Mouse (Mus musculus) kidney, adult 2 months (tissue): ENCODE measurements around the gene Khdc1a.

Source experiments
- CTCF ChIP-seq: fragments of 200-500 bp; conservative IDR thresholded peaks from 2 replicates; pipeline ENCODE4 v1.5.1; 2011; ENCODE audit warnings: low read depth, mild to moderate bottlenecking, control low read depth, low read length, moderate library complexity, mixed read lengths; ENCODE audit not compliant: insufficient read depth, insufficient read length
- POLR2A ChIP-seq: fragments of 200-500 bp; IDR thresholded peaks from one replicate; pipeline ENCODE4 v1.6.1; 2011; ENCODE audit warnings: low read depth, low read length, control low read depth

DNA sequence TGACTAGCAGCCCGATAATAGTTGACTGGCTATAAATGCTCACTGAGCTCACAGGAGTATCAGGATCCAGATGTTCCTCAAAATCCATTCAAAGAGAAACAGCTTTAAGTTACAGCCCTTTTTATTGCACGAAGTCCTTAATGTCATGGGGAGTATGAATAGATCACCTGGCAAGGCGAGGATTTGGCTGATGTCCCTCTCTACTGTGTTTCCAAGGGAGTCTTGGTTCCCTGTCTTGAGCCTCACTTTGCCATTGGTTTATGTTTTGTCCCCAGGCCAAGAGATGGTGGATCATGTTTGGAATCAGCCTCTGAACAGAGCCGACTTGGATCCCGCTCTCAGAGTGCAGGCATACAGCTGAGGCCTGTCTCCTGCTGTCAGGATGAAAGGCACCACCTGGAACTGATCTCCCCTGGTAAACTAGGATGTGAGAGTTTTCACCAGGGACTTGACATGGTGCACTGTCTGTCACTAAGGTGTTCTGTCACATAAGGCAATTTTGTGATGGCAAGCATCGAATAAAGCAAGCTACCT lies 41.8 kb downstream of the Khdc1a start:
- TF ChIP-seq POLR2A, result no peak
- no peak for TF ChIP-seq CTCF
